Mouse (Mus musculus) ES-E14 (cell line): ENCODE measurements around the gene Klk8.

ENCODE experiments used
- CHD2 ChIP-seq: IDR thresholded peaks from 2 replicates; pipeline ENCODE4 v1.6.1; 2014; ENCODE audit warnings: mild to moderate bottlenecking, low read depth, low read length, inconsistent platforms
- HCFC1 ChIP-seq: IDR thresholded peaks from 2 replicates; pipeline ENCODE4 v1.6.1; 2012; ENCODE audit warnings: low read length, inconsistent platforms, borderline replicate concordance; ENCODE audit not compliant: insufficient read depth
- ZC3H11A ChIP-seq: IDR thresholded peaks from 2 replicates; pipeline ENCODE4 v1.6.1; 2012; ENCODE audit warnings: low read depth, mild to moderate bottlenecking, inconsistent platforms, low read length, borderline replicate concordance

GRCm38 (mm10) chr7:43777423-43777822 lies 20.0 kb upstream of the Klk8 start:
- TF ChIP-seq HCFC1 = no peak
- no peak for TF ChIP-seq CHD2
- TF ChIP-seq ZC3H11A = no peak
